Mouse (Mus musculus): Measurements from ENCODE around the gene Mpp1. TPM values are rescaled to one million over a fixed set of nuclear protein-coding genes. Genes with fewer than 3 reads are reported as not detected.

The Mpp1 gene
- total and polyA plus RNA-seq, 2 experiments from 2014 or later: 21.1 to 36.9 TPM

DNA sequence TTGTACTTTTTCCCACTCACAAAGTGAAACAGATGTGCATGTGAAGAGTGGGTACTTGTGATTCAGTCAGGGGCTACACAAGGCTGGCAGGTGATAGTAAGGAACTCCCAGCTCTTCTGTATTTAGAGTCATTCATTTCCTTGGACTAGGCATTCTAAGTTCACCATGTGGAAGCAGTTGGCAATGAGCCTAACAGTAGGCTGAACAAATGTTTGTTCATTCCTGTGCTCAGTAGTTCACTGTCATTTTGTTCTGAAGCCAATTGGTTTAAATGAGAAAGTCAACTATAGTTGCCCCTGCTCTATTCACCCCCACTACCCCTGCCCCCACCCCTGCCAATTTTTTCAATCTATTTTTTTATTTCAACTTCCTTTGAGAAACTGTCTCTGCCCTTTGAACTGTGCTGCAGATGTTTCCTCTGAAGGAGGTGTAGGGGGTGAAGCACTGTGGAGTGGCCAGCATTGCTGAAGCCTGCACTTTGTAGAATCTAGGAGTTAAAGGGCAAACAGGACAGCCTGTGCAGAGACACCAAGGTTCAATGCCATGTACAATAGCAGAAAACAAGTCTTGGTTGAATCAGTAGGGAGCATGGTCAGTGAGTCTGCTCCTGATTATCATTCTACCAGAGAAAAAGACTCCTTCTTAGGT is 2.4 kb downstream of the Mpp1 start:
- H3K36me3 ChIP-seq (replicated peaks; ENCODE audit: control insufficient read depth, insufficient read depth, low read length): 0 out of 2 replicates have a peak, but pooled peaks cover 10% of the 10 kb centered on the region
- no peak for TF ChIP-seq CTCF (IDR thresholded peaks at IDR 0.05; ENCODE audit: low read depth)
- TF ChIP-seq EP300 (IDR thresholded peaks at IDR 0.05; ENCODE audit: low read depth): no peak
- H3K4me3 ChIP-seq (ENCODE audit: low read depth, low read length): no peak overlapping the region
- H3K4me2 ChIP-seq (ENCODE audit: low read depth, low read length): no peak overlapping the region
- no peak for ATAC-seq (ENCODE audit: insufficient read depth, low read depth)
- H3K27me3 ChIP-seq (ENCODE audit: control insufficient read depth, insufficient read depth, low read length): no peaks in the 10 kb centered on the region
- no peak overlapping the region for H3K27ac ChIP-seq (ENCODE audit: low read depth)
- no peaks in the 10 kb centered on the region for H3K9me3 ChIP-seq (replicated peaks; ENCODE audit: control insufficient read depth, low read length)
- peak; percentile 6 for DNase-seq (ENCODE audit: low spot score)
- no peak overlapping the region for H3K9ac ChIP-seq (replicated peaks; ENCODE audit: low read depth, low read length)
- no peaks in the 10 kb centered on the region for H3K4me1 ChIP-seq (ENCODE audit: control insufficient read depth, insufficient read depth)

DNA sequence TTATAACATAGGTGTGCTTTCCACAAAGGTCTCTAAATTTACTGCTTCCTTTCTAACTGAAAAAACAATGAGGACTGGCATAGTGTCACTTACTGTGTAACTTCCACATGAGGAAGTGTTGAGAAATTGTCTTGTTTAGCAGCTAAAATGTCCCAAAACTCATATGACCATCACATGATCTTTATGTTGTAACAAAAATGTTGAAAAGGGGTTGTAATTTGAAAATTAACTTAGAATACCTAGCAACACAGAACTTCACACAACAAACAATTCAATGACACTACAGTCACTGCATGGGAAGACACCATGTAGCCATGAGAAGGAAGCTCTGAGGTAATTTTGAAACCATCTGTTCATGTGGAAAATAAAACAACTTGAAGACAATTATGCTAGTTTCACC is 3.9 kb downstream of the Mpp1 start:
- TF ChIP-seq EP300 (IDR thresholded peaks at IDR 0.05; ENCODE audit: low read depth) (no peak), CTCF (IDR thresholded peaks at IDR 0.05; ENCODE audit: low read depth) (no peak)
- H3K4me3 ChIP-seq (ENCODE audit: low read depth, low read length): no peak overlapping the region
- H3K36me3 ChIP-seq (replicated peaks; ENCODE audit: control insufficient read depth, insufficient read depth, low read length): 0 out of 2 replicates have a peak, but pooled peaks cover 10% of the 10 kb centered on the region
- H3K27ac ChIP-seq (ENCODE audit: low read depth): no peak overlapping the region
- no peaks in the 10 kb centered on the region for H3K27me3 ChIP-seq (ENCODE audit: control insufficient read depth, insufficient read depth, low read length)
- no peak overlapping the region for H3K4me2 ChIP-seq (ENCODE audit: low read depth, low read length)
- H3K4me1 ChIP-seq (ENCODE audit: control insufficient read depth, insufficient read depth): no peaks in the 10 kb centered on the region
- no peak overlapping the region for H3K9ac ChIP-seq (replicated peaks; ENCODE audit: low read depth, low read length)
- DNase-seq (ENCODE audit: low spot score) (no peak), ATAC-seq (ENCODE audit: insufficient read depth, low read depth) (no peak)
- no peaks in the 10 kb centered on the region for H3K9me3 ChIP-seq (replicated peaks; ENCODE audit: control insufficient read depth, low read length)

DNA sequence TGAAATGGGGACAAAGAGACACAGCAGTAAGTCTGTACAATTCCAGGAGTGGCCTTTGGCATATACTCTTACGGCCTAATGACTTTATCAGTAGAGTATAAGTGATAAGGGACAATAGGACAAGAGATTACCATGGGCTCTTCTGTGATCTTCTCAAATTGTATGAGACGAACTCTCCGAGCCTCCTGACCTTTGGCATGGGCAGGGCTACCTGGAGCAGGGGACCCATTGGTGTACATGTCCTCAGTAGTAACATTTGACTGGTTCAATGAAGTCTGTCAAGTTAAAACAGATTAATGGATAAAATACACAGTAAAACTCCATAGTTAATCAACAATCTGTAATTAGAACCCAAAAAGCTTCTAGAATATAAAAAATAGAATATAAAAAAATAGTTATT is 5.2 kb downstream of the Mpp1 start:
- H3K4me1 ChIP-seq (ENCODE audit: control insufficient read depth, insufficient read depth): no peaks in the 10 kb centered on the region
- no peak overlapping the region for H3K27ac ChIP-seq (ENCODE audit: low read depth)
- TF ChIP-seq EP300 (IDR thresholded peaks at IDR 0.05; ENCODE audit: low read depth): no peak
- TF ChIP-seq CTCF (IDR thresholded peaks at IDR 0.05; ENCODE audit: low read depth): no peak
- H3K27me3 ChIP-seq (ENCODE audit: control insufficient read depth, insufficient read depth, low read length): no peaks in the 10 kb centered on the region
- H3K9me3 ChIP-seq (replicated peaks; ENCODE audit: control insufficient read depth, low read length): no peaks in the 10 kb centered on the region
- WGBS: 60% methylated on average over 3 of the region's 3 CpGs
- no peak overlapping the region for H3K9ac ChIP-seq (replicated peaks; ENCODE audit: low read depth, low read length)
- no peak for ATAC-seq (ENCODE audit: insufficient read depth, low read depth)
- no peak overlapping the region for H3K4me3 ChIP-seq (ENCODE audit: low read depth, low read length)
- H3K36me3 ChIP-seq (replicated peaks; ENCODE audit: control insufficient read depth, insufficient read depth, low read length): 0 out of 2 replicates have a peak, but pooled peaks cover 10% of the 10 kb centered on the region
- no peak overlapping the region for H3K4me2 ChIP-seq (ENCODE audit: low read depth, low read length)
- no peak for DNase-seq (ENCODE audit: low spot score)

DNA sequence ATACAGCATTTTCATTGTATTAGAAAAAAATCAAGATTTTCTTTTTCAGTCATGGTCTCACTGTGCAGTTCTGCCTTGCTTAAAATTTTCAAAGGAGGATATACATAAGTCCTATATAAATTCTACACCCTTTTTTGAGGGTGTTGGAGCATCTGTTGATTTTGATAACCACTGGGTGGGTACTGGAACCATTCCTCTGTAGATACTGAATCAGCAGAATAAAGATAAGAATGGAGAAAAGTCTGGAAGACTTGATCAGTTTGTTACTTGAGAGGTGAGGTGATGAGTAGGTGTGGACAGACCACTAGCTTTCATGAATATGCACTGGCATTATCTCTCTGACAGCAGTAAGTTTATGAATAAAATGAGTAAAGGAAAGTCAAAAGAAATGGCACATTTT is 15.3 kb downstream of the Mpp1 start:
- Histone ChIP-seq H3K4me1 (ENCODE audit: control insufficient read depth, insufficient read depth) (no peaks in the 10 kb centered on the region), H3K27ac (ENCODE audit: low read depth) (no peak overlapping the region), H3K36me3 (replicated peaks; ENCODE audit: control insufficient read depth, insufficient read depth, low read length) (peaks cover 14% of the 10 kb centered on the region), H3K4me2 (ENCODE audit: low read depth, low read length) (no peak overlapping the region), H3K9ac (replicated peaks; ENCODE audit: low read depth, low read length) (no peak overlapping the region), H3K27me3 (ENCODE audit: control insufficient read depth, insufficient read depth, low read length) (no peaks in the 10 kb centered on the region), H3K4me3 (ENCODE audit: low read depth, low read length) (no peak overlapping the region), H3K9me3 (replicated peaks; ENCODE audit: control insufficient read depth, low read length) (no peaks in the 10 kb centered on the region)
- no peak for TF ChIP-seq CTCF (IDR thresholded peaks at IDR 0.05; ENCODE audit: low read depth)
- TF ChIP-seq EP300 (IDR thresholded peaks at IDR 0.05; ENCODE audit: low read depth): no peak
- DNase-seq (ENCODE audit: low spot score) (no peak), ATAC-seq (ENCODE audit: insufficient read depth, low read depth) (no peak)

DNA sequence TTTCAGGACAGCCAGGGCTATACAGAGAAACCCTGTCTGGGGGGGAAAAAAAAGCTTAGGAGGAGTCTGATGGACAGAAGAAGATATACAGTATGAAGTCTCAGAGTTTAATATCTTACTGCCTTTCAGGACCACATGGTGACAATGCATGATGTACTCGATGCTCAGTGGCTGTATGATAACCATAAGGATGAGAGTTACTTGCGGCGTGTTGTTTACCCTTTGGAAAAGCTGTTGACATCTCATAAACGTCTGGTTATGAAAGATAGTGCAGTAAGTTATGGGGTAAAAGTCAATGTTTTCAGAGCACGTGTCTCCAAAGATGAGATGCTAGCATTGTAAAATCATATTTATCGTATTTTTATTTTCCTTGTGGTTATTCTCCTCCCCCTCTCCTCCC is 28.5 kb downstream of the Mpp1 start:
- 78% methylated on average over 6 of the region's 6 CpGs for WGBS
- no peak for ATAC-seq (ENCODE audit: insufficient read depth, low read depth)

DNA sequence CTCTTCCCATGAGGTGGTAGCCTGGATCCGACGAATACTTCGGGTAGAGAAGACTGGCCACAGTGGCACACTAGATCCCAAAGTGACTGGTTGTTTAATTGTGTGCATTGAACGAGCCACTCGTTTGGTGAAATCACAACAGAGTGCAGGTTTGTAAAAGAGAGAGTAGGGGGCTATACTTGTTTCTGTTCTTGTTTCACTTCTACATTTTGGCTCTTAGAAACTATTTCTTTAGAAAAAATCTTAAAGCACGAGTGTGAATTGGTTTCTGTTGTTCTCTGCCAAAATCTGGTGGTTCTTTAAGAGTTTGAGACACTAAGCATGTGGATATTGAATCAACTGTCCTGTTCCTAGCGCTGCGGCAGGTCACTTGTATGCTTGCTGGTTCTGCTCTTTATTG is 32.0 kb downstream of the Mpp1 start:
- Histone ChIP-seq H3K4me3 (ENCODE audit: low read depth, low read length) (no peak overlapping the region), H3K27ac (ENCODE audit: low read depth) (no peak overlapping the region), H3K27me3 (ENCODE audit: control insufficient read depth, insufficient read depth, low read length) (no peaks in the 10 kb centered on the region), H3K4me1 (ENCODE audit: control insufficient read depth, insufficient read depth) (no peaks in the 10 kb centered on the region), H3K4me2 (ENCODE audit: low read depth, low read length) (no peak overlapping the region), H3K36me3 (replicated peaks; ENCODE audit: control insufficient read depth, insufficient read depth, low read length) (peaks cover 22% of the 10 kb centered on the region; the same call in 1 of the 2 replicates), H3K9me3 (replicated peaks; ENCODE audit: control insufficient read depth, low read length) (no peaks in the 10 kb centered on the region), H3K9ac (replicated peaks; ENCODE audit: low read depth, low read length) (no peak overlapping the region)
- DNase-seq (ENCODE audit: low spot score) (no peak), ATAC-seq (ENCODE audit: insufficient read depth, low read depth) (no peak)
- 78% methylated on average over 8 of the region's 8 CpGs for WGBS
- TF ChIP-seq EP300 (IDR thresholded peaks at IDR 0.05; ENCODE audit: low read depth) (no peak), CTCF (IDR thresholded peaks at IDR 0.05; ENCODE audit: low read depth) (no peak)

More for the DNA sequence above, 28.5 kb downstream of the Mpp1 start:
- Histone ChIP-seq H3K9ac (replicated peaks; ENCODE audit: low read depth, low read length) (no peak overlapping the region), H3K4me2 (ENCODE audit: low read depth, low read length) (no peak overlapping the region), H3K36me3 (replicated peaks; ENCODE audit: control insufficient read depth, insufficient read depth, low read length) (peaks cover 48% of the 10 kb centered on the region), H3K27me3 (ENCODE audit: control insufficient read depth, insufficient read depth, low read length) (no peaks in the 10 kb centered on the region), H3K9me3 (replicated peaks; ENCODE audit: control insufficient read depth, low read length) (no peaks in the 10 kb centered on the region), H3K4me3 (ENCODE audit: low read depth, low read length) (no peak overlapping the region), H3K27ac (ENCODE audit: low read depth) (no peak overlapping the region), H3K4me1 (ENCODE audit: control insufficient read depth, insufficient read depth) (no peaks in the 10 kb centered on the region)
- TF ChIP-seq EP300 (IDR thresholded peaks at IDR 0.05; ENCODE audit: low read depth) (no peak), CTCF (IDR thresholded peaks at IDR 0.05; ENCODE audit: low read depth) (no peak)
- no peak for DNase-seq (ENCODE audit: low spot score)
